Mouse (Mus musculus): ENCODE measurements around the gene Ctcfl.
"Not testable (repeated sequence)": the region's sequence is repeated elsewhere in the genome, so short reads cannot be mapped to it uniquely, and the experiment has no call there.

The Ctcfl gene

DNA sequence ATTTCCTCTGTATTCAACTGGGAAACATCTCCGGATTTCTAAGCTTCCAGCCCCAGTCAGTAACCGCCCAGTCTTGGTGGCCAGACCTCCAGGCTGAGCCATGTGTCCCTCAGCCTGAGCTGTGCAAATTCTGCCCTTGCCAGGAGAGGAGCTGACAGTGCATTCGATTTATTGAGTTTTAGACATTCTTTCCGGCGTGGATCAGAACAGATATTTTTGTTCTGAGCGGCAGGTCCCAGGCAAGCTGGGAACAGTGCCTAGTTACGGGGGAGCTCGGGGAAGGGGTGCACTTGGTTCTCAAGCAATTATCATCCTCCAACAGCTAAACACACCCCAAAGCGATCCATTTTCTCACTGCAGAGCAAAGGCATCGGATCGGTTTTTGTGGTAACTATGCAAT lies 24.3 kb upstream of the Ctcfl start:
- peak; percentile 32 for DNase-seq (ENCODE audit: low read depth, low spot score)

DNA sequence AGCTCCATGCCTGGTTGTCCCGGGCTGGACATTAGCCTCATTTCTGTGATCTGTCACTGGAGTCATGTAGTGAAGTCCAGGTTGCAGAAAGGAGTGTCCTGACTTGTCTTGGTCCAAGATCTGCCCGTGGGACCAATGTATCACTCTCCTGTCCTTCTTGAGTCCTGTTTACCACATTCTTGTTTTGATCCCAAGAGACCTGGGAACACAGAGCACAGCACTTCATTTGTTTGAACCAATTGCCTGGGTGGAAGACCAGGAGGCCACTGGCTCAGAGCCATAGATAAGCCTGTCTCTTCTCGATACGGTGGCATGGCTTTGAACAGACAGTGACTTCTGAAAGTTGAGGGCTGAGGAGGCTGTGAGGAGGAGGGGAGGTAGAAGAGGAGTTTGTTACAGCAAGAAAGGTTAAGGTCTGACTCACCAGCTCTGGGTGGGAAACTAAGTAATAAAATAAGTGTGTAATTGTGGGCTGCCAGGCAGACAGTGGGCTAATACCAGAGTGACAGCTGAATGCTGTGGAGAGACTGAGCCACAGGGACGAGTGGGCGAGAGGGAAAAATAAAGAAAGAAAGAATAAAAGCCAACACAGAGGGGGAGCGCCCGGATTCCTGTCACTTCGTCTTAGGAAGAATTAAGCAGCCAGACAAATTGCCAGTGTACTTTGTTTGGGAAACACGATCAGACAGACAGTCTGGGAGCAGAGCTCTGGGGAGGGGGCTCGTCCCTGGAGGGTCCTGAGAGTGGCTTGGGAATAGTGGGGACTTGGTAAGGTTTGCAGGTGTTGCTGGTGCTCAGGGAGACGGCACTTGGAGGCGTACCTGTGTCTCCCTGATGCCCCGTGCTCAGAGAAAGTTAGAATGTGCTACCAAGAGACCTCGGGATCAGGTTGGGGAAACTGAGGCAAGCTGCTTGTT lies 19.3 kb upstream of the Ctcfl start:
- DNase-seq (ENCODE audit: low read depth, low spot score): peak; percentile 24

GRCm38 (mm10) chr2:173134695-173135094 lies 15.4 kb upstream of the Ctcfl start:
- DNase-seq (ENCODE audit: low read depth, low spot score): no peak

DNA sequence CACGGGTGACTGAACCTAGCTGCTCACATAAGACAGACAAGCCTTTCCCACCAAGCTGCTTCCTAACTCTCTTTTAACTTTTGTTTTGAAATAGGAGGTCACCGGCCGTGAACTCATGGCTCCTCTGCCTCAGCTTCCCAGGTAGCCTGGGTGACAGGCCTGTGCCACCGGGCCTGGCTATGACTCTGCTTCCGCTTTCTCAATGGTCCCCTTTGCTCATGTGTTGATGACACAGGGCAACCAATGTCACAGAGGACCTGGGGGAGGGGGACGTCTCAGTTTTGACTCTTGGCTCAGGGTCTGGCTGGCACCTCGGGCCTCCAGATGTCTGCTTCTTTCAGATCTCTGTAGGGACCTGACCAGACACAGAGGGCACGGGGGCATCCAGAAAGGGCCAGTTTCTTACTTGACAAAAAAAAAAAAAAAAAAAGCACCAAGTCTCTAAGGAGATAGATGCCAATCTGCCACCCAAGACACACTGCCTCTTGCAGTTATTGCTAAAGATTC lies 13.5 kb upstream of the Ctcfl start:
- no peak for DNase-seq (ENCODE audit: low read depth, low spot score)

GRCm38 (mm10) chr2:173132262-173132661 lies 12.9 kb upstream of the Ctcfl start:
- no peak for DNase-seq (ENCODE audit: low read depth, low spot score)

GRCm38 (mm10) chr2:173129111-173129510 lies 9.8 kb upstream of the Ctcfl start:
- no peak for DNase-seq (ENCODE audit: low read depth, low spot score)

DNA sequence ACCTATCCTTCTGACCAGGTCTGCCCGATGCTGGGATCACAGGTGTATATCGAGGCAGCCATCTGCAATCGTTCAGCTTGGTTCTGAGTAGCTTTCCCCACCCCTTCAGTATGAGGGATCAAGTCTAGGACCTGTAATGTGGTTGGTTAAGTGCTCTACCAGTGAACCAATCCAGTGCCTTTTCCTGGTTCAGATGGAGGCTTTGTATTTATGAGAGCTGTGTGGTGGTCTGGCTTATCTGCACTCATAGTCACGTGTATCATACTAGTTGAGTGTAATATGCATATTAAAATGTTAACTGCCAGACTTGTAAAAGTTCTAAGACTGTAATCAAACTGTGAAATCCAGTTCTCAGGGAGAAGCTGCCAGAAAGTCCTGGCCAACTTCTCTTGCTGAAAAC lies 7.1 kb upstream of the Ctcfl start:
- DNase-seq (ENCODE audit: low read depth, low spot score): no peak

DNA sequence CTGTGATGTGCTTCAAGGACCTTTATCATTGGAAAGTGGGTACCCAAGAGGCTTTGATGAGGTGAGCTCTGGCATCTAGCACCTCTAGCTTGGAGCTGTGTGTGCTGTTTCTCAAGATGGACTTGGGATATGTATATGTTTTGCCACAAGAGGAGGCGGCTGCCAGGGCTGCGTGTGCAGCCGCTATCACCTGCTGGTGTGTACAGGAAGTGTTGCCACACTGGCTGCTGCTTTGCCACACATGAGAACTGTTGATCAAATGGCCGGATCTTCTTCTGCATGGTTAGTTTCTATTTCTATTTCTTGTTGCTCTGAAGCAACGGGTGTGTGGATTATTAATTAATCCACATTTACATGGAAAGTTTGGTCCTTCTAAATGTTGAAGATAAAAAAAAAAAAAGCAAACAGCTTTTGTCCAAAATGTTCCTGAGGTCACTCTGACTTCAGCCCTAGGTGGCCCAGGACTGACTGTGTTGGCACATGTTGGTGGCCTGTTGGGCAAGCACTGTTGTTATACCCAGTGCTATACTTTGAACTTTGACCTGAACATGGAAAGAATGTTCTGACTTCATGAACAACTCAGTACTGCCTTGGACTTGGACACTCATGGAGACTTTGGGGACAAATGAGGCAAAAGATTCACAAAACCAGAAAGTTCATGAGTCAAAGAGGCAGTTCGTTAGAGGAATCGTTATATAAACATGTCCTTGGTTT lies 4.9 kb upstream of the Ctcfl start:
- no peak for DNase-seq (ENCODE audit: low read depth, low spot score)

DNA sequence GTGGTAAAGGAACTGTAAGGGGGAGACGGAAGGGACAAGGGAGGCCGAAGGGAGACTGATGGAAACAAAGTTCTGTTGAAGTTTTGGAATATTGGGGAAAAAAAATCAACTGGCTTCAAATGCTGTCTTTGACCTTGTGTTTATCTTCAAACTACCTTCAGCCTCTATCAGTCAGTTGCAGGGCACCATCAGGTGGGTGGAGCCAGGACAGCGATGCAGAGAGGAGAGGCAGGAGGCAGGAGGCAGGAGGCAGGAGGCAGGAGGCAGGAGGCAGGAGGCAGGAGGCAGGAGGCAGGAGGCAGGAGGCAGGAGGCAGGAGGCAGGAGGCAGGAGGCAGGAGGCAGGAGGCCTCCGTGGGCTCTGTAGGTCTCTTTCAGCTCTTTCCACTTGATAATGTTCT lies 792 bp upstream of the Ctcfl start:
- DNase-seq (ENCODE audit: low read depth, low spot score): not testable (repeated sequence)

GRCm38 (mm10) chr2:173113796-173114195 lies 5.5 kb downstream of the Ctcfl start:
- not testable (repeated sequence) for DNase-seq (ENCODE audit: low read depth, low spot score)

DNA sequence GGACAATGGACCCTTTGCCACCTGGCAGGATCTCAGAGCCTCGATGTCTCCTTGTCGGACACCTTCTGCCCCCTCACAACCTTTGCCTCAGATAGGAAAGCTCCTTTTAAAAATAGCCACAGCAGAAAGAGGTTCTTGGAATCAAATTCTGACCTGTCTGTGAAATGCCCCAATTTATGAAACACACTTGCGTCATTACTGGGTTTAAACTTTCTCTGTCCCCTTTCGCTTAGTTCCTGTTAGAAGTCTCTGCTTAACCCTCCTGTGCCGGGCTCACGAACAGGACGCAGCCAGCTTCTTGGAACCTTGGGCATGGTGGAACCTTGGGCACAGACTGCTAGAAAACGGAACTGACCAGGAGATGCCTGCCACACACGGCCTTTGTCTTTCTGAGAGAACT lies 8.8 kb downstream of the Ctcfl start:
- no peak for DNase-seq (ENCODE audit: low read depth, low spot score)

DNA sequence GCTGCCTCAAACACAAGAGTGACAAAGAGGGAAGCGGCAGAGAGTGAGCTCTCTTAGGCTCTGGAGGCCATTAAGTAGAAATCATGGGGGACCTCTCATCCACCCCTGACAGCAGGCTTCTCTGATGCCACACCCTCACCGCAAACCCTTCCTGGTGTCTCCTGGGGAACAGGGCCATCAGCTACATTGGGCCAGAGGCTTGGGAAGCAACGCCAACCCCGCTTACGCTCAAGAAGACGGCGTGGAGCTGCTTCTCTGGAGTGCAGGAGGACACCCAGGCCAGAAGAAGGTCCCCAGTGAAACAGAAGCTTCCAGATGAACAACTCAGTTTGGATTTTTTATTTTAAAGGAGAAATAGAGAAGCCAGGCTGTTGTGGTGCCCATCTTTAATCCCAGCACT lies 9.8 kb downstream of the Ctcfl start:
- no peak for DNase-seq (ENCODE audit: low read depth, low spot score)

DNA sequence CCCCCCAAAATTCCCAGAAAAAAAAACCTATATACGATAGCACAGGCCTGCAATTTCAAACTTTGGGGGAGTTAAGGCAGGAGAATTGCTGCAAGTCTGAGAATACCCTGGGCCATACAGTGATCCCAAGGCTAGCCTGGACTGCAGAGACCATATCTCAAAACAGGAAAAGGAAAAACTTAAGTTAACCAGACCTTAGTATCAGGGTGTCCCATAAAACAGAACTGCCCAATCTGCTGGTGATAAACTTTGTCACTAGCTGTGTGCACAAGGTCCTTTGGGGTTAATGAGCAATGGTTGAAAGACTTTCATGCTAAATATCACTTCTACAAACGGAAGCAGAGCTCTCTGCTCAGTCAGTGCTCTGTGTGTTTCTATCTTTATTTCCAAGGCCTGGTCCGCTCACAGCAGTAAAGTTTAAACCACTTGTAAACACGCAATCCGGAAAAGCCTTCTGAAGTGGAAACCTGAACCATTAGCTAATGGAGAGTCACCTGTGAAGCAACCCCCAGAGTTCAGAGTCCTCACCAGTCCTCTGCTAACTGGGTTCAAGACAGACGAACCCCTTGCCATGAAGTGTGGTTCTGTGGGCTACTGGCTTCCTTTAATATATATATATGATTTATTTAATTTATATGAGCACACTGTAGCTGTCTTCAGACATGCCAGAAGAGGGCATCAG lies 10.7 kb downstream of the Ctcfl start:
- no peak for DNase-seq (ENCODE audit: low read depth, low spot score)

DNA sequence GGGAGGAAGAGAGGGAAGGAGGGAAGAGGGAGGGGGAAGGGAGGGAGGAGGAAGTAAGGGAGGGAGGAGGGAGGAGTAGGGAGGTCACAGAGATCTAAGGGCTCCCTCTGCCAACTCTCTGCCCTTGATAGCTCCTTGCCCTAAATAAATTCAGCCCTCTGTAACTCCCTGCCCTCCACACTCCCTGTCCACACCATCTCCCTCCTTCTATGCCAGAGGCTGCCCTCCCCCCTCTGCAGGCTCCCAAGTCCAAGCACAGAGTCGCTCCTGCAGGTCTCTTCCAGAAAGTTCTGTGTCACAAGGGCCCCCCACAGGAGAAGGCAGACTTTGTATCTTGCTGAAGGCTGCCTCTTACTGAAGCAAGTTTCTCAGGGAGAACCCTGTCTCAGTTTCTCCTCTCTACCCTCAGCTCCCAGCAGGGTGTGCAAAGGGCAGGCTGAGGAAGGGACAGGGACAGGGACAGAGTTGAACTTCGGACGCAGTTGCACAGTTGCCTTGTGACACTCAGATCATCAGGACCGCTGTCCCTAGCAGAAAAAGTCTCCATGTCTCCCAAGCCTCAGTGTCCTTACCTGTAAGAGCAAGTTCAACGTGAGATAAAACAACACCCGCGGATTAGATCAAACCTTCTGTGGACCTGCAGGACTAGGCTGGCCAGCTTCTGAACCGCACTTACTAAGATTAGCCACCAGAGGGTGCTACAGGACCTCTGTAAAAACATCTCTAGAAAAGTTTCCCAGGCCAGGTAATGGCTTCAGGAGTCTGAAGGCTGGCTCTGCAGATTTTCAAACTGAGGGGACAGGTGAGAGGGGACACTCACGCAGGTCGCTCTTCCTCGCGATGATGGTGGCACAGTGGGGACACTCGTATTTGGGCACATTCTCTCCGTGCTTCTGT lies 12.2 kb downstream of the Ctcfl start:
- no peak for DNase-seq (ENCODE audit: low read depth, low spot score)

GRCm38 (mm10) chr2:173106409-173106808 lies 12.9 kb downstream of the Ctcfl start:
- no peak for DNase-seq (ENCODE audit: low read depth, low spot score)

DNA sequence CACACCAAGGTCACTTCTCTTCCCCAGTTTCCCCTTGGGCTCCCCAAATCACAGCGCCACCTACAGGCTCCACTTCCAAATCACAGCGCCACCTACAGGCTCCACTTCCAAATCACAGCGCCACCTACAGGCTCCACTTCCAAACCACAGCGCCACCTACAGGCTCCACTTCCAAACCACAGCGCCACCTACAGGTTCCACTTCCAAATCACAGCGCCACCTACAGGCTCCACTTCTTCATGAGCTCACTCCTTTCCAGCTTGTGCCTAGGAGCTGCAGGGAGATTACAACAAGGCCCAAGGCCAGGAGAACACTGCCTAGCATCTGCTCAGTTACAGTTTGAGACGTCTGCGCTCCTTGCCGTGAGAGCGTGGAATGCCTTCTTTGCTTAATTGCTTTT lies 22.0 kb downstream of the Ctcfl start:
- DNase-seq (ENCODE audit: low read depth, low spot score): not testable (repeated sequence)

- DNase-seq (ENCODE audit: low read depth, low spot score): peak; percentile 40
Measured at GRCm38 (mm10) chr2:173089437-173089836, 29.9 kb downstream of the Ctcfl start.

GRCm38 (mm10) chr2:173087405-173087804 lies 31.9 kb downstream of the Ctcfl start:
- no peak for DNase-seq (ENCODE audit: low read depth, low spot score)

DNA sequence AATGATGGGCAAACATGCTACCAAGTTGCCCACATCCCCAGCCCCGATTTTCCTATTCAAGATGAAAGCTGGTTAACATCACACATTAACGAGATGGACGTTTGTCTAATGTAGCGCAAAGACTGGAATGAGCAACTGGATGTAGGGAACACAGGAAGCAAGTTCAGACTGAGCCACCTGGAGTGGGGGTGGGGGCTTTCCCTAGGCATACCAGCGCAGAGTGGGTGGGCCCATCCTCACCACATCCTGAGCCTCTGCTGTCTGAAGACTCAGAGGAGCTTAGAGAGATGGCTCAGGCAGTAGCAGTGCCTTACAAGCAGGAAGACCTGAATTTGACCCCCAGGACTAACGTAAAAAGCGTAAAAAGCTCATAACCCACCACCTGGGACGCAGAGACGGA lies 33.6 kb downstream of the Ctcfl start:
- no peak for DNase-seq (ENCODE audit: low read depth, low spot score)

- no peak for DNase-seq (ENCODE audit: low read depth, low spot score)
Measured at GRCm38 (mm10) chr2:173084871-173085270, 34.5 kb downstream of the Ctcfl start.

Data from telencephalon, adult 2 months (tissue).